Mouse (Mus musculus) midbrain, embryonic 16.5 days (tissue): ENCODE data around the gene Dgcr8. TPM values are rescaled to one million over a fixed set of nuclear protein-coding genes. Genes with fewer than 3 reads are reported as not detected.

Experiments
- ATAC-seq: fragments of 200-750 bp; cut with Nextera tagmentation; 2 replicates; pipeline ENCODE4 v1.8.0; 2017; ENCODE audit warnings: moderate TSS enrichment
- H3K27ac ChIP-seq: fragments of 300-500 bp; sonication (generic); 2 replicates; pipeline ENCODE4 v1.5.1; 2014; ENCODE audit warnings: mild to moderate bottlenecking, low read length, mixed read lengths
- H3K27me3 ChIP-seq: fragments of 300-500 bp; sonication (generic); 2 replicates; pipeline ENCODE4 v1.6.1; 2014; ENCODE audit warnings: low read depth, low read length, mixed read lengths; ENCODE audit not compliant: control insufficient read depth, insufficient read depth
- H3K36me3 ChIP-seq: fragments of 300-500 bp; sonication (generic); 2 replicates; pipeline ENCODE4 v1.6.1; 2014; ENCODE audit warnings: mild to moderate bottlenecking, low read length, moderate library complexity, mixed read lengths; ENCODE audit not compliant: control insufficient read depth, insufficient read depth
- H3K4me1 ChIP-seq: fragments of 300-500 bp; sonication (generic); 2 replicates; pipeline ENCODE4 v1.6.1; 2014; ENCODE audit warnings: mild to moderate bottlenecking, low read length, mixed read lengths; ENCODE audit not compliant: control insufficient read depth, insufficient read depth
- H3K4me2 ChIP-seq: fragments of 300-500 bp; sonication (generic); 2 replicates; pipeline ENCODE4 v1.6.1; 2014; ENCODE audit warnings: mild to moderate bottlenecking, low read length, mixed read lengths
- H3K4me3 ChIP-seq: fragments of 300-500 bp; sonication (generic); 2 replicates; pipeline ENCODE4 v1.5.1; 2014; ENCODE audit warnings: low read depth, mild to moderate bottlenecking, low read length, moderate library complexity, mixed read lengths
- H3K9ac ChIP-seq: fragments of 300-500 bp; sonication (generic); 2 replicates; pipeline ENCODE4 v1.6.1; 2014; ENCODE audit warnings: low read depth, low read length, mixed read lengths
- H3K9me3 ChIP-seq: fragments of 300-500 bp; sonication (generic); replicated peaks from 2 replicates; pipeline ENCODE4 v1.6.1; 2014; ENCODE audit warnings: mild to moderate bottlenecking, low read length, mixed read lengths; ENCODE audit not compliant: control insufficient read depth, poor library complexity, severe bottlenecking
- WGBS: fragments of 180-500 bp; shearing (Covaris S2); extraction: QIAGEN DNeasy Blood & Tissue Kit; methylation state at CpG from one replicate; pipeline ENCODE4 v1.1.7; 2014; 5-methylcytosine and 5-hydroxymethylcytosine counted together
- polyA plus RNA-seq: library from polyadenylated mRNA; unstranded; fragments of >200 nt; fragmentation: Nextera tagmentation; extraction: Ambion mirVana; gene quantifications from 2 replicates; pipeline ENCODE4 v1.2.1, GENCODE M21; 2015

Dgcr8 gene
- polyA plus RNA-seq, 1 experiment from 2014 or later: 31.1 TPM

DNA sequence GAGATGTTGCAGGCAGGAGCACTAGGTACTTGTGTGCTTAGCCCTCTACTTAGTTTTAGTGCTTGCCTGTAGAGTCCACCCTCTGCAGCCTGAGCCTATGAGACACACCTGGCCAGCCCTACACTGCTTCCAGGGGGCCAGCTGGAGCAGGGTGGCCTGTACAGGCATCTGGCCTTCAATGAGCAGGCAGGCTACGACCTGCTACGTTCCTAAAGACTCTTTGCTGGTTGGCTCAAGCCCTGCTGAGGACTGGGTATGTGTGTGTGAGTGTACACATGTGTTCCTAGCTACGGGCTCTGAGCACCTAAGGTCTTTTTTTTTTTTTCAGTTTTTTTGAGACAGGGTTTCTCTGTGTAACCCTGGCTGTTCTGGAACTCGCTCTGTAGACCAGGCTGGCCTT lies 57.6 kb downstream of the Dgcr8 start:
- Histone ChIP-seq H3K9ac (no peak overlapping the region), H3K27me3 (no peaks in the 10 kb centered on the region), H3K4me1 (peaks cover 30% of the 10 kb centered on the region), H3K9me3 (no peaks in the 10 kb centered on the region), H3K36me3 (peaks cover 8% of the 10 kb centered on the region; the same call in 1 of the 2 replicates), H3K27ac (no peak overlapping the region), H3K4me2 (no peak overlapping the region), H3K4me3 (no peak overlapping the region)
- WGBS: 90% methylated on average over 4 of the region's 4 CpGs
- no peak for ATAC-seq

GRCm38 (mm10) chr16:18231047-18231446 lies 58.0 kb downstream of the Dgcr8 start:
- Histone ChIP-seq H3K4me1 (peaks cover 26% of the 10 kb centered on the region), H3K27me3 (no peaks in the 10 kb centered on the region), H3K27ac (no peak overlapping the region), H3K4me2 (no peak overlapping the region), H3K4me3 (no peak overlapping the region), H3K9ac (no peak overlapping the region), H3K9me3 (no peaks in the 10 kb centered on the region), H3K36me3 (peaks cover 12% of the 10 kb centered on the region)
- WGBS: 78% methylated on average over 3 of the region's 3 CpGs
- no peak for ATAC-seq

GRCm38 (mm10) chr16:18230617-18231016 lies 58.4 kb downstream of the Dgcr8 start:
- Histone ChIP-seq H3K27ac (no peak overlapping the region), H3K4me1 (peaks cover 22% of the 10 kb centered on the region), H3K27me3 (no peaks in the 10 kb centered on the region), H3K4me3 (no peak overlapping the region), H3K9me3 (no peaks in the 10 kb centered on the region), H3K36me3 (peaks cover 16% of the 10 kb centered on the region), H3K9ac (no peak overlapping the region), H3K4me2 (no peak overlapping the region)
- WGBS: 92% methylated on average over 6 of the region's 6 CpGs
- no peak for ATAC-seq

GRCm38 (mm10) chr16:18229622-18230021 lies 59.4 kb downstream of the Dgcr8 start:
- Histone ChIP-seq H3K4me2 (0 out of 2 replicates have a peak overlapping the region, but pooled peaks have one; percentile 9), H3K4me1 (peaks cover 22% of the 10 kb centered on the region), H3K27me3 (no peaks in the 10 kb centered on the region), H3K9me3 (no peaks in the 10 kb centered on the region), H3K27ac (no peak overlapping the region), H3K9ac (no peak overlapping the region), H3K36me3 (peaks cover 26% of the 10 kb centered on the region), H3K4me3 (no peak overlapping the region)
- no peak for ATAC-seq
- WGBS: 65% methylated on average over 11 of the region's 11 CpGs

GRCm38 (mm10) chr16:18228856-18229255 lies 60.2 kb downstream of the Dgcr8 start:
- Histone ChIP-seq H3K27ac (no peak overlapping the region), H3K9me3 (no peaks in the 10 kb centered on the region), H3K27me3 (no peaks in the 10 kb centered on the region), H3K36me3 (peaks cover 28% of the 10 kb centered on the region), H3K4me3 (no peak overlapping the region), H3K4me1 (peaks cover 17% of the 10 kb centered on the region), H3K9ac (no peak overlapping the region), H3K4me2 (no peak overlapping the region)
- ATAC-seq: no peak
- WGBS: 87% methylated on average over 4 of the region's 4 CpGs

DNA sequence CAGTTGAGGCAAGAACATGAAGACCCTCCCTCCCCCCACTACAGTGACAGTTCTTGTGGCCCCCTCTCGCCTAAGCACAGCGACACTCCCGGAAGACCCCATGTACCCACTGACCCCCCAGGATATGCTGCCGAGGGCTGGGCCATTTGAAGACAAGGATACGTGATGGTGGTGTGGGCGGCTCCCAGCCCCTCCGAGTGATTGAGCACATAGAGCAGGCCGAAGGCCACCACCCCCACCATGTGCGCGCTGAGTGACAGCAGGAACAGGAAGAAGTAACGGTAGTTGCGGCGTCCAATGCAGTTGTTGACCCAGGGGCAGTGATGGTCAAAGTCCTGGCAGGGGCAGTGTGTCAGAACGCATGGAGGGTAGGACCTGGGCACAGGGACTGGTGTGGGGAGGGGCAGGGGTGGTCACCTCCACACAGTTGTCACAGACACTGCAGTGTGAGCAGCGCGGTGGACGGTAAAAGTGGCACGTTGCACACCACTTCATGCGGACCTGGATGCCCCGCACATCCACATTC lies 61.1 kb downstream of the Dgcr8 start:
- no peaks in the 10 kb centered on the region for H3K9me3 ChIP-seq
- ATAC-seq: no peak

DNA sequence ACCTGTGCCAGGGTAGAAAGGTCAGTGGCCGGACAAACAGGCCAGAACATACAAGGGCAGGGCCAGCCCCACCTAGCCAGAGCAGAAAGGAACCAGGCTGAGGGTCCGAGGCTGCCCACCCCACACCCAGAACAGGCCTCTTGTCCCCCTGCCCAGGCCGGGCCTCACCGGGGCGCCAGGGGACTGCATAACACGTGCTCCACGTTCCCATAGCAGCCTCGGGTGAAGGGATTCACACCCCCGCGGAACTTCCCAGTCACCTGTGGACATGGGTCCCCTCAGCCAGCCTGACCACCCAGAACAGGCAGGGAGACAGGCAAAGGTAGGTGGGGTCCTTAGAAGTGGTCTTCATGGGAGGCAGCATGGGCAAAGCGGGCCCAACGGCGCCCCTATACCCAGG lies 61.9 kb downstream of the Dgcr8 start:
- no peaks in the 10 kb centered on the region for H3K27me3 ChIP-seq
- no peak overlapping the region for H3K4me2 ChIP-seq
- no peak for ATAC-seq
- WGBS: 93% methylated on average over 13 of the region's 13 CpGs
- H3K36me3 ChIP-seq: peaks cover 30% of the 10 kb centered on the region
- no peaks in the 10 kb centered on the region for H3K9me3 ChIP-seq
- H3K27ac ChIP-seq: no peak overlapping the region
- no peak overlapping the region for H3K9ac ChIP-seq
- H3K4me3 ChIP-seq: no peak overlapping the region
- H3K4me1 ChIP-seq: peaks cover 9% of the 10 kb centered on the region; the same call in 1 of the 2 replicates

More for the DNA sequence above, 61.1 kb downstream of the Dgcr8 start:
- Histone ChIP-seq H3K27me3 (no peaks in the 10 kb centered on the region), H3K4me1 (peaks cover 9% of the 10 kb centered on the region; the same call in 1 of the 2 replicates), H3K27ac (no peak overlapping the region), H3K9ac (no peak overlapping the region), H3K36me3 (peaks cover 30% of the 10 kb centered on the region), H3K4me2 (no peak overlapping the region), H3K4me3 (no peak overlapping the region)
- WGBS: 94% methylated on average over 20 of the region's 20 CpGs

DNA sequence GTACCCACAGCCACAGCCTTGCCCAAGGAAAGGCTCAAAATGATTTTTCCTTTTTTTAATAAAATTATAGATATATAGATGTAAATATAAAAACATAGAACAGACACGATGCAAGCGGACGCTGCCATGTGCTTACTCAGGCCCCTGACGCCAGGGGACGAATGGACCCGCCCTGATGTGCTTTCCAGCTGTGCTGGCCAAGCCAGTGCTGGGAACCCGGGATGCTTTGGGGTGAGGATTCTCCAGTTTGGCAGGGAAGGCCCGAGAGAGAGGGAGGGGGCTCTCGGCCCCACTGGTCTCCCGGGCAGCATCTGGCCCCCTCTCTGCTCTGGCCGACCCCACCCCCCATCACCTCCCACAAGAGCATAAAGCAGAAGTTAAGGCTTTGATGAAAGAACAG lies 66.9 kb downstream of the Dgcr8 start:
- Histone ChIP-seq H3K4me1 (peaks cover 9% of the 10 kb centered on the region), H3K27ac (no peak overlapping the region), H3K27me3 (no peaks in the 10 kb centered on the region), H3K4me2 (no peak overlapping the region), H3K4me3 (no peak overlapping the region), H3K36me3 (peaks cover 35% of the 10 kb centered on the region), H3K9me3 (no peaks in the 10 kb centered on the region), H3K9ac (no peak overlapping the region)
- ATAC-seq: no peak
- 79% methylated on average over 11 of the region's 11 CpGs for WGBS

DNA sequence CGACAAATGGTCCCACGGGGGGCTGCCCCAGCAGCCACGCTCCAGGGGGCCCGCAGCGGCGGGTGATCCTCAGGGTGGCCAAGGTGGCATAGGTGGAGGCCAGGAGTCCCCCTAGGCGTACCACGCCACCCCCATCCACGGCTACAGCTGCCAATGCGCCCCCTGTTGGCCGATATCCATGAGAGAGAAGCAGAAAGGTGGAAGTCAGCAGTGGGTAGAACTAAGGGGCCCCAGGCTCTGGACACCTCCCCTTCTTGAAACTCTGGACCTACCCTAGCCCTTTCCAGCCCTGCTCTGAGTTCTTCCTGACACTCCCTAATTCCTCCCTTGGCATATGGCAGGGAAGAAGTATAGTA lies 67.5 kb downstream of the Dgcr8 start:
- H3K36me3 ChIP-seq: peaks cover 35% of the 10 kb centered on the region
- H3K27me3 ChIP-seq: no peaks in the 10 kb centered on the region
- H3K9ac ChIP-seq: no peak overlapping the region
- WGBS: 82% methylated on average over 7 of the region's 11 CpGs
- no peaks in the 10 kb centered on the region for H3K9me3 ChIP-seq
- no peak overlapping the region for H3K4me3 ChIP-seq
- H3K4me2 ChIP-seq: no peak overlapping the region
- H3K27ac ChIP-seq: no peak overlapping the region
- ATAC-seq: no peak
- H3K4me1 ChIP-seq: peaks cover 9% of the 10 kb centered on the region
